Mouse (Mus musculus): ENCODE measurements around the gene Pced1a. TPM values are rescaled to one million over a fixed set of nuclear protein-coding genes. Genes with fewer than 3 reads are reported as not detected.

Gene Pced1a
- total RNA-seq, 1 experiment from 2014 or later = 12.5 TPM

DNA sequence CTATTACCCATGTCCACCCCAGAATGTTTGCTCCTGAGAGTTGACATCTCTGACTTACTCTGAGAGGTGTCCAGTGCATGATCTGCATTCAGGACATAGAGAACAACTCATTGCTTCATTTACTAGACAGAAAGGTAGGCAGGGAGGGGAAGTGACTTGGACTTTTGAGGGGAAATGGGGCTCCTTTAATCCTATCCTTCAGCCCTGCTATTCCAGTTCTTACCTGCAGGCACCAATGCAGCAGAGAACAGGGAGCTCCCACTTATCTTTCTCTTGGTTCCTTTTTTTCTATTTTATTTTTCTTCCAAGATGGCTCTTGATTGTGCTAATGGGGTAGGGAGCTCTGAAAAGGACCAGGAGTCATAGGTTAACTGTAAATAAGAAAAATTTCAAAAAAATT, 23.9 kb upstream of the Pced1a start:
- no peak for ATAC-seq (replicated peaks in 1 of 2; ENCODE audit: insufficient read depth in 1 of 2, low FRiP score in 2 of 2, low TSS enrichment in 1 of 2, low read depth in 1 of 2, poor library complexity in 2 of 2, severe bottlenecking in 2 of 2)

GRCm38 (mm10) chr2:130442162-130442561, 17.7 kb upstream of the Pced1a start:
- ATAC-seq (replicated peaks in 1 of 2; ENCODE audit: insufficient read depth in 1 of 2, low FRiP score in 2 of 2, low TSS enrichment in 1 of 2, low read depth in 1 of 2, poor library complexity in 2 of 2, severe bottlenecking in 2 of 2) = no peak

- no peak for ATAC-seq (replicated peaks in 1 of 2; ENCODE audit: insufficient read depth in 1 of 2, low FRiP score in 2 of 2, low TSS enrichment in 1 of 2, low read depth in 1 of 2, poor library complexity in 2 of 2, severe bottlenecking in 2 of 2)
These were observed 15.5 kb upstream of the Pced1a start for GRCm38 (mm10) chr2:130439840-130440480.

- ATAC-seq (replicated peaks in 1 of 2; ENCODE audit: insufficient read depth in 1 of 2, low FRiP score in 2 of 2, low TSS enrichment in 1 of 2, low read depth in 1 of 2, poor library complexity in 2 of 2, severe bottlenecking in 2 of 2) = no peak
These were observed 14.4 kb upstream of the Pced1a start for GRCm38 (mm10) chr2:130438861-130439260.

DNA sequence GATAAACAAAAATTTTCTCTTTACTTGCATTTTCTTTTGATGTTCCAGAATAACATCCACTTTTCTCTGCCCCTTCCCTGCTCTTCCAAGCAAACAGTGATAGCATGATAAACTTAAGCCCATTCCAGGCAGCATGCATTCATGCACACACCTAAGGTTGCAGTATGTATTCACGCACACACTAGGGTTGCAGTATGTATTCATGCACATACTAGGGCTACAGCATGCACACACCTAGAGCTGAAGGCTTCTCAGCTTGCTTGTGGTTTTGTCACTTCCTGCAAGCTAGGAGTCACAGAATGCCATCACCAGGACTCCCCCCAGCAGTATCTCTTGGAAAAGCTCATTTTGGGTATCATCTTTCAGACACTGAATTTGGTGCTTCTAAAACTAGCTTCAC, 12.3 kb upstream of the Pced1a start:
- no peak for ATAC-seq (replicated peaks in 1 of 2; ENCODE audit: insufficient read depth in 1 of 2, low FRiP score in 2 of 2, low TSS enrichment in 1 of 2, low read depth in 1 of 2, poor library complexity in 2 of 2, severe bottlenecking in 2 of 2)

- ATAC-seq (replicated peaks in 1 of 2; ENCODE audit: insufficient read depth in 1 of 2, low FRiP score in 2 of 2, low TSS enrichment in 1 of 2, low read depth in 1 of 2, poor library complexity in 2 of 2, severe bottlenecking in 2 of 2) = peak; percentile 42 to 48; a peak in 1 of 4 replicates
These were observed 8.7 kb upstream of the Pced1a start for GRCm38 (mm10) chr2:130433152-130433551.

DNA sequence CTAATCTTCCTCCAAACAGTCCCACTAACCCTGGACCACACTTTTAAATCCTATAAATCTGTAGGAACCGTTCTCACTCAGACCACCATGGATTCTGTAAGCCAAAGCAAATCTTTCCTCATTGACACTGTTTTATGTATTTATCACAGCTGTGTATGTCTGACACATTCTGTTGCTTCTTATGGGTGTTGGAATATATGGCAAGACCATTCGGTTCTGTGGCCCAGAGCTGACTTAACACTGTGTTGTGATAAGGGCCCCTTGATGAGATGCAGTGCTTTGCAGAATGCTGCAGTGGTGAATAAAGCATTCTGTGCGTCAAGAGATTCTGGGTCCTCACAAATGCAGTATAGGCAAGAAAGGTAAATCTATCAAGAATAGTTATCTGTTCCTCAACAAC, 7.7 kb upstream of the Pced1a start:
- no peak for ATAC-seq (replicated peaks in 1 of 2; ENCODE audit: insufficient read depth in 1 of 2, low FRiP score in 2 of 2, low TSS enrichment in 1 of 2, low read depth in 1 of 2, poor library complexity in 2 of 2, severe bottlenecking in 2 of 2)

GRCm38 (mm10) chr2:130430484-130430883, 6.0 kb upstream of the Pced1a start:
- no peak for ATAC-seq (replicated peaks in 1 of 2; ENCODE audit: insufficient read depth in 1 of 2, low FRiP score in 2 of 2, low TSS enrichment in 1 of 2, low read depth in 1 of 2, poor library complexity in 2 of 2, severe bottlenecking in 2 of 2)

GRCm38 (mm10) chr2:130429851-130430250, 5.3 kb upstream of the Pced1a start:
- ATAC-seq (replicated peaks in 1 of 2; ENCODE audit: insufficient read depth in 1 of 2, low FRiP score in 2 of 2, low TSS enrichment in 1 of 2, low read depth in 1 of 2, poor library complexity in 2 of 2, severe bottlenecking in 2 of 2) = no peak

DNA sequence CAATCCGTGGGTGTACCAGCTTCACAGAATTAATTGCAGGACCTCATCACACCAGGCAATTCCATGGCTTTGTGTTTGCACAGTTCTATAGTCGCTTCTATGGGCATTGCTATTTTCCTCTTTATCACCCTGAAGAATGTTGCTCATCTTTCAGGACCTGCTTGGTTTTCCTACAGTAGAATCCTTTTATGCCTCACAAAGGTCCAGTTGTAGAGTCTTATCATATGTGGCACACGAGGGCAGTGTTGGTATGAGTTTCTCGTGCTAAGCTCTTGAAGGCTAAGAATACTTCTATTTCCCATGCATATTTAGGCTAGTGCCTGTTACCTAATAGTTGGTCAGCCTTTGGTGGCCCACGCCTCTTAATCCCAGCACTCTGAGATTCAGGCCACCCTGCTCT, 611 bp upstream of the Pced1a start:
- ATAC-seq (replicated peaks in 1 of 2; ENCODE audit: insufficient read depth in 1 of 2, low FRiP score in 2 of 2, low TSS enrichment in 1 of 2, low read depth in 1 of 2, poor library complexity in 2 of 2, severe bottlenecking in 2 of 2) = no peak

DNA sequence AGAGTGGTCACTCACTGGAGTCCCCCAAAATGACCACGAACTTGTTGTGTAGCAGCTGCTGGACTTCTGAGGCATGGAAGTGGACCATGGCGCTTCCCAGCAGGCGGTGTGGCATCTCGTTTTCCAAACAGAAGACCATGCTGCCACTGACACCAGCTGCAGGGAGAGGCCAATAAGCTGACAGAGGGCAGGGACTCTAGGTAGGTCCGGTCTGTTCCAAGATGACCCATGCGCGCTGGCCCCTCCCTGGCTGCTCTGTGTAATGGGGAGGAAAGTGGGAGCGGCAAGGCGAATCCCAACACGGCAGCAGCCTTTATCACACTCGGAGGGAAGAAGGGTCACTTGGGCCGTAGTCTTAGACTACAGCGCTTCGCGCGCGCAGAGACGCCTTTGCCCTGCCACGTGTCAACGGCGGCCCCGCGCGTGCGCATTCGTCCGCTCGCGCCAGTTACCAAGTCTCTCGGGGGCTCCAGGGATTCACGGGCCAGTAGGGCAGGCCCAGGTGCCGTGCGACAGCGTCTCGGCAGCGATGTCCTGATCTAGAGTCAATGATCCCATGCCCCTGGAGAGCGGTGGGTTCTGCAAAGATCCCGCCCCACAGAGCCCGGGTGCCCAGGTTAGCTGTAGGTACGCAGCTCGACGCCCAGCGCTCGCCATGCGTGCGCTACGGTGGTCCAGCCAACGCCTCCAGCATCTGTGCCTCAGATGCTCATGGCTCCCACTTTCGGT, 940 bp downstream of the Pced1a start:
- ATAC-seq (replicated peaks in 1 of 2; ENCODE audit: insufficient read depth in 1 of 2, low FRiP score in 2 of 2, low TSS enrichment in 1 of 2, low read depth in 1 of 2, poor library complexity in 2 of 2, severe bottlenecking in 2 of 2) = peak in 1 of 2 experiments; percentile 46; a peak in 3 of 4 replicates

DNA sequence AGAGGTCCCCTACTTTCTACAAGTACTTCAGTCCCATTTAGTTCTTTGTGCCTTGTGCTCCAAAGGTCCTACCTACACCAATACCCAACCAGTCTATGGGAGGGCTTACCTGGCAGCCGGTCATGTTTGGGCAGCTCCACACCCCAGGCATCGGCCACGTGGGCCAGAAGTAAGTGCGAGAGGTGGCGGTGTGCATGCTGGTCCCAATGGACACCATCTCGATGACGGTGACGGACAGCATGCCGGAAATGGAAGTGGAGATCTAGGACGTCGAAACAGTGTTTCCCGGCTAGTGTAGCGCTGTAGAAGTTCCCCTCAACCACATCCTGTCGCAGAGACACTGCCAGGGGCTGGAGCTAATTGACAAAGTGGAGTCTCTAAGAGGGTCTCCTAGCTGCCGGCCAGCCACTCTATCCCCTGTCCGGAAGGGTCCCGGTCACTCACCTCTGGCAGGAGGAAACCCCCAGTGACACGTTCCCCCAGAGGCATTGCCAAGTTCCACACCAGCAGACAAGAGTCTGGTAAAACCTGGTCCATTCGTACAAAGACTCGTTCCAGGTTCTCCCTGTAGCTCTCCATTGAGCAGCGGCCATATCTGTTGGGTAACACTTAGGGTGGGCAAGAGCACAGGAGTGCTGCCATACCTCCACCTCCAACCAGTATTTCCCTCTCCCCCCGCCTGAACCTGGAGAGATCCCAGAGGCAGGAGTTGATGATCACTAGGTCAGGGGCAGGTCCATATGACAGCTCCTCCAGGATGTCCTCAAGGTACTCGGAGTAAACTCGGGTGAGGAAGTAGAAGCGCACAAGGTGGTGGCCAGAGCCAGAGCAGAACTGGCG, 2.5 kb downstream of the Pced1a start:
- no peak for ATAC-seq (replicated peaks in 1 of 2; ENCODE audit: insufficient read depth in 1 of 2, low FRiP score in 2 of 2, low TSS enrichment in 1 of 2, low read depth in 1 of 2, poor library complexity in 2 of 2, severe bottlenecking in 2 of 2)

- no peak for ATAC-seq (replicated peaks in 1 of 2; ENCODE audit: insufficient read depth in 1 of 2, low FRiP score in 2 of 2, low TSS enrichment in 1 of 2, low read depth in 1 of 2, poor library complexity in 2 of 2, severe bottlenecking in 2 of 2)
These were observed 10.2 kb downstream of the Pced1a start for GRCm38 (mm10) chr2:130414094-130414856.

- no peak for ATAC-seq (replicated peaks in 1 of 2; ENCODE audit: insufficient read depth in 1 of 2, low FRiP score in 2 of 2, low TSS enrichment in 1 of 2, low read depth in 1 of 2, poor library complexity in 2 of 2, severe bottlenecking in 2 of 2)
These were observed 11.7 kb downstream of the Pced1a start for GRCm38 (mm10) chr2:130412775-130413174.

DNA sequence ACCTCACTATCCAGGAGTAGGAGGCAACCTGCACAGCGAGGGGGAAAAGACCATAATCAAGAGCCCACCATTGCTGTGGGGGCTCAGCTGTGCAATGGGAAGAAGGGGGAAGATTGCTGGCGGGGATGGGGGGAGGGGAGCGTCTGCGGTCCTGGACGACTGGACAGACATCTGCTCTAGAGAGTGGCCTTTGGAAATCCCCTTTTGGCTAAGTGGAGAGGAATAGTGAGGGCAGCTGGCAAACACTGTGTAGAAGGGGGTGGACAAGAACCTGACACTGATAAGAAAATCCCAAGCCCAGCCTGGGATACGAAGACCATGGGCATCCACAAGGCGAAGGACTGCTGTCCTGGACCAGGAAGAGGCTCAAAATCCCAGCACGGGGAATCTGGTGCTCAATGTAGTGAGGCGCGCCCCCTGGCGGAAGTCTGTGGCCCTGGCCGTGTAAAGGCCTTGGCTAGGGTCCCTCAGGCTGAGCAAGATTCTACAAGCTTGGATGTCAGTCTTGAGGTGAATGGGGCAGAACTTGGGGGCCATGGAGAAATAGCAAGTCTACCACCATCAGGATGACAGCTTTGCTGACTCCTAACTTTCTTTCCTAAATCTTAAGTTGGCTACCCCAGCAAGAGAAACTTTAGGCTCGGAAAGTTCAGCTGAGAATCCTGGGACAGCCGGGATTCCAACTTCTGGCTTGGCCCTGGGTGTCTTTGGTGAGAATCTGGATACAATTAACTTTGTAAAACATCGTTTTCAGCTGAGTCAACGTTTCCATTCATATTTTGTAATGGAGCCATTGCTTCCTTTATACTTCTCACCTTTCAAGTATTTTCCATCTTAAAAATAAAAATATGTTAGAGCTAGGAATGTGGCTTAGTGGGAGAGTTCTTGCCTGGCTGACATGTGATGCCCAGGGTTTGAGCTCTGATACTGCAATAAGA, 12.7 kb downstream of the Pced1a start:
- peak; percentile 62 to 89 for ATAC-seq (replicated peaks in 1 of 2; ENCODE audit: insufficient read depth in 1 of 2, low FRiP score in 2 of 2, low TSS enrichment in 1 of 2, low read depth in 1 of 2, poor library complexity in 2 of 2, severe bottlenecking in 2 of 2)

DNA sequence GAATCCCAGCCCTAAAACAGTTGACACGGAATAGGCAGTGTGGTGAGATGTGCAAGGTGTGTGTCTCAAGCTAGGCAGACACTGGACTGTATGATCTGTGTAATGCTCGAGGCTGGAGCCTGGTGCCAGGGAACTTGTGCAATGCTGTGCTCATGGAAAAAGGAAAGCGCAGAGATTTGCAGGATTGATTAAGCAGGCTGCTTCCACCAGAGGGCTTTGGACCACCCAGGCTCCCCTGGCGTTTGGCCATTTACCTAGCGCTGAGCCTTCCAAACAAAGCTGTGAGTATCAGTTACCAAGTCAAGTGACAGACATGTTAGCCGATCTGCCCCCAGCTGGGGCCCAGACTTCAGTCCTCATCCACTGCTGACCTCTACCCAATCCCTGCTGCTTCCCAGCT, 16.3 kb downstream of the Pced1a start:
- ATAC-seq (replicated peaks in 1 of 2; ENCODE audit: insufficient read depth in 1 of 2, low FRiP score in 2 of 2, low TSS enrichment in 1 of 2, low read depth in 1 of 2, poor library complexity in 2 of 2, severe bottlenecking in 2 of 2) = no peak

GRCm38 (mm10) chr2:130406178-130406577, 18.3 kb downstream of the Pced1a start, which contains the start of gene Tmem239:
Gene Tmem239 (plus strand): TSS chr2:130406478.
- ATAC-seq (replicated peaks in 1 of 2; ENCODE audit: insufficient read depth in 1 of 2, low FRiP score in 2 of 2, low TSS enrichment in 1 of 2, low read depth in 1 of 2, poor library complexity in 2 of 2, severe bottlenecking in 2 of 2) = no peak

Data from hematopoietic stem cell, adult 5-6 weeks (primary cell).